Mouse (Mus musculus): Measurements from ENCODE around the gene Cep63. TPM values are rescaled to one million over a fixed set of nuclear protein-coding genes. Genes with fewer than 3 reads are reported as not detected.

Gene Cep63
- polyA plus RNA-seq, 1 experiment from 2014 or later: 49.6 TPM

Other genes starting within 250 kb of the Cep63 start
- gene Ky, start 120.8 kb downstream of the Cep63 start, polyA plus RNA-seq (2014; fragmentation: Nextera tagmentation; extraction: Ambion mirVana): 0.30 and 1.4 TPM in 2 replicates
- 154 and 156 TPM in 2 replicates for gene Anapc13, start 238 bp downstream of the Cep63 start, polyA plus RNA-seq (2014; fragmentation: Nextera tagmentation; extraction: Ambion mirVana)
- 70.6 and 76.7 TPM in 2 replicates for gene Amotl2, start 90.1 kb upstream of the Cep63 start, polyA plus RNA-seq (2014; fragmentation: Nextera tagmentation; extraction: Ambion mirVana)
- 41.8 and 42.2 TPM in 2 replicates for gene Ryk, start 208.4 kb upstream of the Cep63 start, polyA plus RNA-seq (2014; fragmentation: Nextera tagmentation; extraction: Ambion mirVana)